Mouse (Mus musculus) stomach, embryonic 16.5 days (tissue): Measurements from ENCODE around the gene Cdc42ep3. TPM values are rescaled to one million over a fixed set of nuclear protein-coding genes. Genes with fewer than 3 reads are reported as not detected.

ENCODE experiments used
- ATAC-seq: fragments of 200-750 bp; cut with Nextera tagmentation; 2 replicates; pipeline ENCODE4 v1.8.0; 2017; ENCODE audit warnings: moderate number of reproducible peaks, moderate TSS enrichment; ENCODE audit not compliant: insufficient read depth, low FRiP score
- H3K27ac ChIP-seq: fragments of 300-500 bp; sonication (generic); 2 replicates; pipeline ENCODE4 v1.5.1; 2014; ENCODE audit warnings: low read length
- H3K27me3 ChIP-seq: fragments of 300-500 bp; sonication (generic); 2 replicates; pipeline ENCODE4 v1.6.1; 2014; ENCODE audit warnings: low read length, control low read depth, mixed read lengths; ENCODE audit not compliant: control insufficient read depth, insufficient read depth
- H3K36me3 ChIP-seq: fragments of 300-500 bp; sonication (generic); 2 replicates; pipeline ENCODE4 v1.6.1; 2014; ENCODE audit warnings: low read length; ENCODE audit not compliant: control insufficient read depth, insufficient read depth
- H3K4me1 ChIP-seq: fragments of 300-500 bp; sonication (generic); 2 replicates; pipeline ENCODE4 v1.6.1; 2014; ENCODE audit warnings: low read length, control low read depth, mixed read lengths; ENCODE audit not compliant: control insufficient read depth, insufficient read depth
- H3K4me2 ChIP-seq: fragments of 300-500 bp; sonication (generic); 2 replicates; pipeline ENCODE4 v1.6.1; 2014; ENCODE audit warnings: low read depth, low read length, mixed read lengths
- H3K4me3 ChIP-seq: fragments of 300-500 bp; sonication (generic); replicated peaks from 2 replicates; pipeline ENCODE4 v1.5.1; 2014; ENCODE audit warnings: mild to moderate bottlenecking, low read length
- H3K9ac ChIP-seq: fragments of 300-500 bp; sonication (generic); 2 replicates; pipeline ENCODE4 v1.6.1; 2014; ENCODE audit warnings: low read length
- H3K9me3 ChIP-seq: fragments of 300-500 bp; sonication (generic); replicated peaks from 2 replicates; pipeline ENCODE4 v1.6.1; 2016; ENCODE audit warnings: low read length, control low read depth; ENCODE audit not compliant: control insufficient read depth
- WGBS: fragments of 180-500 bp; shearing (Covaris S2); extraction: QIAGEN DNeasy Blood & Tissue Kit; methylation state at CpG from one replicate; pipeline ENCODE4 v1.1.7; 2014; 5-methylcytosine and 5-hydroxymethylcytosine counted together
- polyA plus RNA-seq: library from polyadenylated mRNA; unstranded; fragments of >200 nt; fragmentation: Nextera tagmentation; extraction: Ambion mirVana; gene quantifications from 2 replicates; pipeline ENCODE4 v1.2.1, GENCODE M21; 2015

Cdc42ep3 gene
- polyA plus RNA-seq: 62.5 and 71.4 TPM in 2 replicates

GRCm38 (mm10) chr17:79354444-79355270 lies at the start of gene Cdc42ep3:
Gene Cdc42ep3 (minus strand): TSS chr17:79355091.
- ATAC-seq: peak; percentile 92
- Histone ChIP-seq H3K36me3 (no peaks in the 10 kb centered on the region), H3K4me1 (peaks cover 18% of the 10 kb centered on the region), H3K27me3 (no peaks in the 10 kb centered on the region), H3K4me2 (peak within 1 kb of the TSS; percentile 99), H3K9me3 (no peaks in the 10 kb centered on the region), H3K9ac (peak within 1 kb of the TSS; percentile 84), H3K27ac (peak within 1 kb of the TSS; percentile 90), H3K4me3 (peak within 1 kb of the TSS; percentile 84)
- WGBS: under 1% methylated on average over 63 of the region's 74 CpGs

GRCm38 (mm10) chr17:79400356-79400755 lies 45.5 kb upstream of the Cdc42ep3 start:
- no peak overlapping the region for H3K4me3 ChIP-seq
- 72% methylated on average over 2 of the region's 2 CpGs for WGBS
- H3K36me3 ChIP-seq: no peaks in the 10 kb centered on the region
- H3K9me3 ChIP-seq: no peaks in the 10 kb centered on the region
- H3K27ac ChIP-seq: no peak overlapping the region
- H3K9ac ChIP-seq: no peak overlapping the region
- no peak for ATAC-seq
- no peak overlapping the region for H3K4me2 ChIP-seq
- H3K4me1 ChIP-seq: no peaks in the 10 kb centered on the region
- no peaks in the 10 kb centered on the region for H3K27me3 ChIP-seq

- H3K4me1 ChIP-seq: peaks cover 4% of the 10 kb centered on the region; the same call in 1 of the 2 replicates
- H3K9me3 ChIP-seq: no peaks in the 10 kb centered on the region
- no peaks in the 10 kb centered on the region for H3K27me3 ChIP-seq
- no peak overlapping the region for H3K9ac ChIP-seq
- H3K27ac ChIP-seq: no peak overlapping the region
- H3K4me2 ChIP-seq: no peak overlapping the region
- H3K4me3 ChIP-seq: no peak overlapping the region
- H3K36me3 ChIP-seq: no peaks in the 10 kb centered on the region
- no peak for ATAC-seq
- 75% methylated on average over 3 of the region's 3 CpGs for WGBS
Observed at GRCm38 (mm10) chr17:79398416-79398815, 43.5 kb upstream of the Cdc42ep3 start.

- Histone ChIP-seq H3K4me3 (no peak overlapping the region), H3K9me3 (no peaks in the 10 kb centered on the region), H3K9ac (no peak overlapping the region), H3K4me2 (no peak overlapping the region), H3K27me3 (no peaks in the 10 kb centered on the region), H3K4me1 (peaks cover 4% of the 10 kb centered on the region; the same call in 1 of the 2 replicates), H3K27ac (peak overlapping the region; percentile 87), H3K36me3 (no peaks in the 10 kb centered on the region)
- WGBS: 62% methylated on average over 5 of the region's 5 CpGs
- ATAC-seq: peak; percentile 86
Observed at GRCm38 (mm10) chr17:79394799-79395198, 39.9 kb upstream of the Cdc42ep3 start.

- peak overlapping the region; percentile 87 for H3K27ac ChIP-seq
Observed at GRCm38 (mm10) chr17:79393886-79394285, 39.0 kb upstream of the Cdc42ep3 start.

GRCm38 (mm10) chr17:79387465-79388066 lies 32.7 kb upstream of the Cdc42ep3 start:
- Histone ChIP-seq H3K4me3 (no peak overlapping the region), H3K27me3 (no peaks in the 10 kb centered on the region), H3K36me3 (no peaks in the 10 kb centered on the region), H3K9ac (no peak overlapping the region), H3K4me2 (no peak overlapping the region), H3K9me3 (no peaks in the 10 kb centered on the region), H3K4me1 (no peaks in the 10 kb centered on the region), H3K27ac (no peak overlapping the region)
- no peak for ATAC-seq
- WGBS: 72% methylated on average over 8 of the region's 8 CpGs

More at GRCm38 (mm10) chr17:79393886-79394285, 39.0 kb upstream of the Cdc42ep3 start:
- Histone ChIP-seq H3K9ac (no peak overlapping the region), H3K9me3 (no peaks in the 10 kb centered on the region), H3K36me3 (no peaks in the 10 kb centered on the region), H3K4me3 (no peak overlapping the region), H3K27me3 (no peaks in the 10 kb centered on the region), H3K4me1 (peaks cover 4% of the 10 kb centered on the region; the same call in 1 of the 2 replicates), H3K4me2 (no peak overlapping the region)
- WGBS: 55% methylated on average over 7 of the region's 7 CpGs
- peak; percentile 44; the same call in 1 of the 2 replicates for ATAC-seq

GRCm38 (mm10) chr17:79381485-79381884 lies 26.6 kb upstream of the Cdc42ep3 start:
- ATAC-seq: no peak
- 70% methylated on average over 3 of the region's 3 CpGs for whole genome bisulfite sequencing

GRCm38 (mm10) chr17:79379191-79379590 lies 24.3 kb upstream of the Cdc42ep3 start:
- no peaks in the 10 kb centered on the region for H3K27me3 ChIP-seq
- ATAC-seq: no peak
- no peaks in the 10 kb centered on the region for H3K4me1 ChIP-seq
- H3K4me2 ChIP-seq: no peak overlapping the region
- no peak overlapping the region for H3K9ac ChIP-seq
- no peak overlapping the region for H3K27ac ChIP-seq
- no peaks in the 10 kb centered on the region for H3K9me3 ChIP-seq
- H3K4me3 ChIP-seq: no peak overlapping the region
- no peaks in the 10 kb centered on the region for H3K36me3 ChIP-seq
- 68% methylated on average over 5 of the region's 5 CpGs for WGBS

More at GRCm38 (mm10) chr17:79381485-79381884, 26.6 kb upstream of the Cdc42ep3 start:
- Histone ChIP-seq H3K27me3 (no peaks in the 10 kb centered on the region), H3K4me2 (no peak overlapping the region), H3K4me1 (no peaks in the 10 kb centered on the region), H3K9ac (no peak overlapping the region), H3K36me3 (no peaks in the 10 kb centered on the region), H3K9me3 (no peaks in the 10 kb centered on the region), H3K27ac (no peak overlapping the region), H3K4me3 (no peak overlapping the region)
